Mouse (Mus musculus): Measurements from ENCODE around the gene Acaca. TPM values are rescaled to one million over a fixed set of nuclear protein-coding genes. Genes with fewer than 3 reads are reported as not detected.

The Acaca gene
- polyA plus RNA-seq, 1 experiment from 2014 or later = 13.0 TPM

GRCm38 (mm10) chr11:84264490-84264889, 135.0 kb downstream of the Acaca start:
- 65% methylated on average over 3 of the region's 3 CpGs for WGBS
- H3K27ac ChIP-seq = no peak overlapping the region
- no peaks in the 10 kb centered on the region for H3K27me3 ChIP-seq
- ATAC-seq (ENCODE audit: insufficient number of reproducible peaks, low FRiP score, low TSS enrichment, low read depth) = no peak
- H3K4me3 ChIP-seq = no peak overlapping the region
- no peaks in the 10 kb centered on the region for H3K4me1 ChIP-seq
- no peak overlapping the region for H3K4me2 ChIP-seq
- H3K9me3 ChIP-seq = no peaks in the 10 kb centered on the region
- peaks cover 72% of the 10 kb centered on the region for H3K36me3 ChIP-seq
- no peak overlapping the region for H3K9ac ChIP-seq

- Histone ChIP-seq H3K36me3 (peaks cover 58% of the 10 kb centered on the region), H3K27me3 (no peaks in the 10 kb centered on the region)
Measured at GRCm38 (mm10) chr11:84268068-84268467, 138.6 kb downstream of the Acaca start.

GRCm38 (mm10) chr11:84270511-84270910, 141.0 kb downstream of the Acaca start:
- H3K4me1 ChIP-seq = peaks cover 4% of the 10 kb centered on the region; the same call in 1 of the 2 replicates
- no peak for ATAC-seq (ENCODE audit: insufficient number of reproducible peaks, low FRiP score, low TSS enrichment, low read depth)
- no peak overlapping the region for H3K27ac ChIP-seq
- H3K36me3 ChIP-seq = peaks cover 39% of the 10 kb centered on the region
- no peak overlapping the region for H3K4me2 ChIP-seq
- H3K4me3 ChIP-seq = no peak overlapping the region
- 65% methylated on average over 3 of the region's 3 CpGs for WGBS
- H3K27me3 ChIP-seq = no peaks in the 10 kb centered on the region
- H3K9me3 ChIP-seq = no peaks in the 10 kb centered on the region
- no peak overlapping the region for H3K9ac ChIP-seq

More at GRCm38 (mm10) chr11:84268068-84268467, 138.6 kb downstream of the Acaca start:
- Histone ChIP-seq H3K4me1 (peaks cover 4% of the 10 kb centered on the region; the same call in 1 of the 2 replicates), H3K27ac (no peak overlapping the region), H3K4me3 (no peak overlapping the region), H3K9ac (no peak overlapping the region), H3K9me3 (no peaks in the 10 kb centered on the region), H3K4me2 (no peak overlapping the region)
- no peak for ATAC-seq (ENCODE audit: insufficient number of reproducible peaks, low FRiP score, low TSS enrichment, low read depth)

DNA sequence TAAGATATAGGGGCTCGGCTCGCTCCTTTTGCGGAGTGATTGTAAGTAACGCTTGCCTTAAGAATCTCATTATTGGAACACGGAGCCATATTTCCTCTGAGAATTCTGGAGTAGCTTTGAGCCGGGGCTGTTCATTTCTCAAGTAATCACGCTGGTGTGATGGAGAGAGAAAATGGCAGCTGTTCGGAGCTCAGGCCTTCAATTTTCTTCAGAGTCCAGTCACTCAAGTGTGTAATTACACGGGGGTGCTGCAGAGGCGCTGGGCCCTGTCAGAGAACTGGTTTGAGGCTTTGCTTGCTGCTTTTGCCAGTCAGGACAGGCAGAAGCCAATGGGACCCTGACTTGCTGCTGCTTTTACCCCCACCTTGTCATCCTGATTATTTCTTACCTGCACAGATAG, 142.5 kb downstream of the Acaca start:
- no peak overlapping the region for H3K4me3 ChIP-seq
- H3K27ac ChIP-seq = no peak overlapping the region
- H3K9ac ChIP-seq = no peak overlapping the region
- no peaks in the 10 kb centered on the region for H3K9me3 ChIP-seq
- 50% methylated on average over 10 of the region's 10 CpGs for WGBS
- no peak for ATAC-seq (ENCODE audit: insufficient number of reproducible peaks, low FRiP score, low TSS enrichment, low read depth)
- H3K4me2 ChIP-seq = no peak overlapping the region
- no peaks in the 10 kb centered on the region for H3K27me3 ChIP-seq
- H3K36me3 ChIP-seq = peaks cover 36% of the 10 kb centered on the region
- H3K4me1 ChIP-seq = peaks cover 4% of the 10 kb centered on the region; the same call in 1 of the 2 replicates

DNA sequence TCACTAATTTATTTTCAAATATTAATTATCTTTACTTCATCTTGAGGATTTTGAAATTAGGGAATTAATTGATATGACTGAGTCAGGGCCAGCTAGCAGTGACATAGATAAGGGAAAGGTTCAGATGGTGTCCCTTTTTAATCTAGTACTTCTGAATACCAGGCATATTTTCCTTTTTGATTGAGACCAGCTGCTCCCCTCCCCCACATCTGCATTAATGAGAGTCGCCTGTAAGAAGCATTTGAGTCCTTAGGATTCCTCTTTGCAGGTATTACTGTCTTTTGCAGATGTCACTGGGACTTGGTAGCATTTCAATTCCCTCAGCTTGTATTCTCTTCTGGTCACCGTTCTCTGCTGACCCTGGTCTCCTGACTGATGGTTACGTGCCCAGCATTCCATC, 143.1 kb downstream of the Acaca start:
- H3K36me3 ChIP-seq = peaks cover 35% of the 10 kb centered on the region
- H3K9ac ChIP-seq = no peak overlapping the region
- no peak overlapping the region for H3K4me2 ChIP-seq
- no peaks in the 10 kb centered on the region for H3K27me3 ChIP-seq
- peaks cover 4% of the 10 kb centered on the region; the same call in 1 of the 2 replicates for H3K4me1 ChIP-seq
- H3K9me3 ChIP-seq = no peaks in the 10 kb centered on the region
- 60% methylated on average over 3 of the region's 3 CpGs for WGBS
- no peak overlapping the region for H3K4me3 ChIP-seq
- ATAC-seq (ENCODE audit: insufficient number of reproducible peaks, low FRiP score, low TSS enrichment, low read depth) = no peak
- H3K27ac ChIP-seq = no peak overlapping the region

DNA sequence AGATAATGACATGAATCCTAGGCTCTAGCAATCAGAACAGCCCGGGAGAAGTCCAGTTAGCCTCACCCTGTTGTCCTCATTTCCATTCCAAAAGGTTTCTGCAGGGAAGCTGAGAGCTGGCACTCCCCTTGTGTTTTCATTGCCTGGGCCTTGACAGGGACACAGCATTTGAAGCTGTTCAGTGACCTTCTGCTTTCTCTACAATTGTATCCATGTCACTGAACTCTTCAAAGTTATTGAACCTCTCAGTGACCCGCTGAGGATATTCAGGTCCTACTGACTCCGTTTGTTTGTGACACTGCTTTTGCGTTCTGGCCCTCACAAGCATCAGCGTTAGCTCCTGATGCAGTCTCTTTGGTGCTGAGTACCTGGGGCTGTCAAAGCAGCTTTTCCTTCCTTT, 147.5 kb downstream of the Acaca start:
- Histone ChIP-seq H3K4me2 (no peak overlapping the region), H3K36me3 (peaks cover 34% of the 10 kb centered on the region), H3K9ac (no peak overlapping the region), H3K4me1 (peaks cover 2% of the 10 kb centered on the region; the same call in 1 of the 2 replicates), H3K27ac (no peak overlapping the region), H3K9me3 (no peaks in the 10 kb centered on the region), H3K27me3 (no peaks in the 10 kb centered on the region), H3K4me3 (no peak overlapping the region)
- ATAC-seq (ENCODE audit: insufficient number of reproducible peaks, low FRiP score, low TSS enrichment, low read depth) = no peak
- 77% methylated on average over 5 of the region's 5 CpGs for WGBS

- WGBS = 86% methylated on average over 5 of the region's 5 CpGs
- no peaks in the 10 kb centered on the region for H3K9me3 ChIP-seq
- peaks cover 37% of the 10 kb centered on the region for H3K36me3 ChIP-seq
- H3K9ac ChIP-seq = no peak overlapping the region
- no peak overlapping the region for H3K4me3 ChIP-seq
- H3K4me2 ChIP-seq = no peak overlapping the region
- no peaks in the 10 kb centered on the region for H3K27me3 ChIP-seq
- no peak overlapping the region for H3K27ac ChIP-seq
- ATAC-seq (ENCODE audit: insufficient number of reproducible peaks, low FRiP score, low TSS enrichment, low read depth) = no peak
- no peaks in the 10 kb centered on the region for H3K4me1 ChIP-seq
Measured at GRCm38 (mm10) chr11:84281280-84281679, 151.8 kb downstream of the Acaca start.

- H3K4me2 ChIP-seq = no peak overlapping the region
- no peak overlapping the region for H3K9ac ChIP-seq
- no peak overlapping the region for H3K4me3 ChIP-seq
- peaks cover 26% of the 10 kb centered on the region for H3K36me3 ChIP-seq
- no peaks in the 10 kb centered on the region for H3K27me3 ChIP-seq
- no peak overlapping the region for H3K27ac ChIP-seq
- ATAC-seq (ENCODE audit: insufficient number of reproducible peaks, low FRiP score, low TSS enrichment, low read depth) = no peak
- WGBS = 84% methylated on average over 7 of the region's 7 CpGs
- no peaks in the 10 kb centered on the region for H3K4me1 ChIP-seq
- H3K9me3 ChIP-seq = no peaks in the 10 kb centered on the region
Measured at GRCm38 (mm10) chr11:84282944-84283703, 153.7 kb downstream of the Acaca start.

DNA sequence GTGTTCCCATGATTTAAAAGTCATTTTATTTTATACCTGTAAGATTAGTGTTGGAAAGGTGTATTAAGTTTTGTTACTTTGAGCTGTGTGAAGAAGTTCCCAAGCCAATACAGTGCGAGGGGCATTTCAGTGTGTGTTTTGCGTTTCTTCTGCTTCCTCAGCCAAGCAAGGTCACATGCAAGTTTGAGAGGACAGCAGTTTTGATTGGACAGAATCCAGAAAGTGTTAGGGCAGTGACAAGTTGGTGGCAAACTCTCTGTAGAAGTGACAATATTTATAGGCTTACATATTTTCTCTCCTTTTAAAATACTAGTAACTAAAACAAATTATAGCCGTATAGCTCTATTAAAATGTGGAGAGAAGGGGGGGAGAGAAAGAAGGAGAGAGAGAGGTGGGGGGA, 161.3 kb downstream of the Acaca start:
- peaks cover 7% of the 10 kb centered on the region; the same call in 1 of the 2 replicates for H3K36me3 ChIP-seq
- WGBS = 45% methylated on average over 3 of the region's 3 CpGs
- H3K9me3 ChIP-seq = no peaks in the 10 kb centered on the region
- no peak for ATAC-seq (ENCODE audit: insufficient number of reproducible peaks, low FRiP score, low TSS enrichment, low read depth)
- H3K27ac ChIP-seq = no peak overlapping the region
- H3K27me3 ChIP-seq = no peaks in the 10 kb centered on the region
- H3K4me3 ChIP-seq = no peak overlapping the region
- no peak overlapping the region for H3K4me2 ChIP-seq
- H3K9ac ChIP-seq = no peak overlapping the region
- H3K4me1 ChIP-seq = no peaks in the 10 kb centered on the region

GRCm38 (mm10) chr11:84292532-84292931, 163.1 kb downstream of the Acaca start:
- 81% methylated on average over 3 of the region's 3 CpGs for WGBS
- Histone ChIP-seq H3K36me3 (peaks cover 10% of the 10 kb centered on the region), H3K4me1 (no peaks in the 10 kb centered on the region), H3K9ac (no peak overlapping the region), H3K4me2 (no peak overlapping the region), H3K27me3 (no peaks in the 10 kb centered on the region), H3K9me3 (no peaks in the 10 kb centered on the region), H3K4me3 (no peak overlapping the region), H3K27ac (no peak overlapping the region)
- no peak for ATAC-seq (ENCODE audit: insufficient number of reproducible peaks, low FRiP score, low TSS enrichment, low read depth)

DNA sequence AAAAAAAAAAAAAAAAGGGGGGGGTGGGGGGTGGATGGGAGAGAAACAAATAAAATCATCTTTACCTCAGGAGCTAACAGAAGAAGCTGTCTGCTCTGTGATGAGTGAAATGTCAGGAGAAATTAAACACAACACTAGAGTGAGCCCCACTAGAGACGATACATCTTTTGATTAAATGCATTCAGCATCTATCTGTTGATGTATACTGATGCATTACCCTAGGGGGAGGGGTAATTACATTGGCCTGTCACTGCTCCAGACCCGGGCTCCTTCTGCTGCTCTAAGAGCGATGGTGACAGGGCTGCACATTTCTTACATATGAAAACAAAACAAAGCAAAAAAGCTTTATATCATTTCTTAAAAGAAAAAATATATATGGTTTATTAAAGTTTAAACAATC, 163.8 kb downstream of the Acaca start:
- peaks cover 12% of the 10 kb centered on the region for H3K36me3 ChIP-seq
- H3K27me3 ChIP-seq = no peaks in the 10 kb centered on the region
- no peak for ATAC-seq (ENCODE audit: insufficient number of reproducible peaks, low FRiP score, low TSS enrichment, low read depth)
- no peak overlapping the region for H3K27ac ChIP-seq
- no peak overlapping the region for H3K9ac ChIP-seq
- H3K9me3 ChIP-seq = no peaks in the 10 kb centered on the region
- H3K4me1 ChIP-seq = no peaks in the 10 kb centered on the region
- no peak overlapping the region for H3K4me3 ChIP-seq
- no peak overlapping the region for H3K4me2 ChIP-seq
- WGBS = 92% methylated on average over 3 of the region's 3 CpGs

DNA sequence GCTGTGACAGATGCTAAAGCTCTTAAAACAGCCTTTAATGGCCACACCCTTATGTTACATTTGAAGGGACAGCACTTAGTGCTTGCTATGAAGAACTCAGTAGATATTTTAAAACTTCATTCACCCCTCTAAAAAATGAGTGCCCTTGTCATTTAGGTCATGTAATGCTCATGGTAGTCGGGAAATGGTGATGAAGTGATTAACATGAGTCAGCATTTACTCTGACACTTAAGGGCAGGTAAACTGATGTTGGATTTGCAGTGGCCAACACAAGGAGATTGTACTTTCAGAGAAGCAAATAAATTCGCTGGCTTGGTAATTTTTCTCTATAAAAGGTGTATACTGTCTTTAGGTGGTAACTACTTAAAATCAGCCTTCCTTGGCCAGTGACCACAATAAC, 166.9 kb downstream of the Acaca start:
- no peak overlapping the region for H3K4me3 ChIP-seq
- H3K9me3 ChIP-seq = no peaks in the 10 kb centered on the region
- no peak overlapping the region for H3K4me2 ChIP-seq
- no peak overlapping the region for H3K27ac ChIP-seq
- no peaks in the 10 kb centered on the region for H3K4me1 ChIP-seq
- ATAC-seq (ENCODE audit: insufficient number of reproducible peaks, low FRiP score, low TSS enrichment, low read depth) = no peak
- no peak overlapping the region for H3K9ac ChIP-seq
- peaks cover 16% of the 10 kb centered on the region for H3K36me3 ChIP-seq
- no peaks in the 10 kb centered on the region for H3K27me3 ChIP-seq
- WGBS = 87% methylated on average over 2 of the region's 2 CpGs
